Mouse (Mus musculus): Measurements from ENCODE around the gene Scn2b.

Gene Scn2b

DNA sequence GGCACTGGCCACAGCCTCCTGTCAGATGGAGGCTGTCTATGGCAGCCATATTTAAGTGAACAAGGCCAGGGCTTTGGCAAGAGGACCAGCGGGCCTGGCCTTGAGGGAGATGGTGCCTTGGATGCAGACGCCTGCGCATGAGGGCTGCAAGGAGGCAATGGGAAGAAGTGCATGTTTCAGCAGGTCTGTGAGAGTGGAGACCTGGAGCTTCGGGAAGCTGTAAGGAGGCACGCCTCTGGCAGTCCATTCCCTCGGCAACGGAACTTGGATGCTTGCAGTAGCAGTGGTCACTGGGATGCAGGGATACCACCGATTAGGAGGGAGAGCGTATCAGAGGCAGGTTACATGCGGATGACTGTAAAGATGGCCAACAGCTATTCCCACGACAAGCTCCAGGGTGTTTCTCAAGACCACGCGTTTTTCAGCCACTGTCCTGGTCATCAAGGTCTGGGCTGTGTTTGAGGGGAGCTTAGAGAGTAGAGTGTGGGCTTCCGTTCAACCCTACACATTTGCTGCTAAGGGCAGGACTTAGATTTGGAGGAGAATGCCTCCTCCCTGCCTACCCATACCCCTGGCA lies 2.5 kb downstream of the Scn2b start:
- no peak for DNase-seq (ENCODE audit: low read depth, low spot score)

DNA sequence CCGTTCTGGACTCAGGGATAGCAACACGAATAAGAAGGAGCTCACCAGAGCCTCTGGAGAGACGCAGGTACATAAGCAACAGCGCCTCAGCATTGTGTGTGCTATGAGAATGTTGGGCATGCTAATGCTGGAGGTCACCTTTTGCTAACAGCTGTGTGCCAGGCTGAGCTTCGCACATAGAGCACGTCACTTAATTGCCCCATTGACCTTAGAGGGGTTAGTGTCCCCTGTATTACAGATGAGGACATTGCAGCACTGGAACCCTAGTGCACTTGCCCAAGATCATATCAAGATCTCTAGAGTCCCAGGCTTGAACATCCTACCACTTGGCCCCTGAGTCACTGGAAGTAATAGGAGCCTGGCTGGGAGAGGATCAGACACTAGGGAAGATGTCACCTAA lies 3.0 kb downstream of the Scn2b start:
- no peak for DNase-seq (ENCODE audit: low read depth, low spot score)

DNA sequence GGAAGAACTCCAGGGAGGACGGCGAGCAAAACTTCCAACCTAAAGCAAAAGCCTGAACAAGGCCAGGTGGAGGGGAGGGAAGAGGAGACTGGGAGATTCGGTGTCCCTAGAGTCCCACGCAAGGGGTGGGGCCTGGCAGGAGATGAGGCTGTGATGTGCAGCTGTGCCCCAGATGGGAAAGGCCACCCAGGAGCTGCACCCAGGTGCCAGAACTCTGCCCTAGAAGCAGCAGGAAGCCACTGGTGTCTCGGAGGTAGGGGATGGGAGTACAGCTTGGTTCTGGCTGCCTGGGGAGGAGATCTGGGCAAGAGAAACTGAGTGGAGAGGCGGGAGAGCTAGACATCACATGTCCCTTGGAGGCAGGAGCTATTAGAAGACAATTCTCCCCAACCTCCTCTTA lies 3.4 kb downstream of the Scn2b start:
- no peak for DNase-seq (ENCODE audit: low read depth, low spot score)

DNA sequence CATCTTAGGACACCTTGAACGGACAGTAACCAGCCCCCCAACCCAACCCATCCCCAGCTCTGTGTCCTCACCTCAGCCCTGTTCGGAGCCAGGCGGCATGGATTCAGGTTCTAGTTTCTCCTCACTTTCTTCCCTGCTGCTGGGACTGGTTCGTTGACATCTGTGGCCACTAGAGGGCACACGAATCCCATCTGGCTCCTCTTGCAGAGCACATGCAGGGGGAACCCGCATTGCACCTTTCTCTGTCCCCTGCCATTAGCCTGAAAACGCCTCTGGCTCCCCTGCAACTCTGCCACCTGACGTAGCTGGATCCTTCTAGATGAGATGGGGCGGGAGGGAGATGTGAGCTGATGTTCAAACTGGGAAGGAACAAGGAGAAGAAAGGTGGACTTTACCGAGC lies 4.2 kb downstream of the Scn2b start:
- DNase-seq (ENCODE audit: low read depth, low spot score) = peak; percentile 71

DNA sequence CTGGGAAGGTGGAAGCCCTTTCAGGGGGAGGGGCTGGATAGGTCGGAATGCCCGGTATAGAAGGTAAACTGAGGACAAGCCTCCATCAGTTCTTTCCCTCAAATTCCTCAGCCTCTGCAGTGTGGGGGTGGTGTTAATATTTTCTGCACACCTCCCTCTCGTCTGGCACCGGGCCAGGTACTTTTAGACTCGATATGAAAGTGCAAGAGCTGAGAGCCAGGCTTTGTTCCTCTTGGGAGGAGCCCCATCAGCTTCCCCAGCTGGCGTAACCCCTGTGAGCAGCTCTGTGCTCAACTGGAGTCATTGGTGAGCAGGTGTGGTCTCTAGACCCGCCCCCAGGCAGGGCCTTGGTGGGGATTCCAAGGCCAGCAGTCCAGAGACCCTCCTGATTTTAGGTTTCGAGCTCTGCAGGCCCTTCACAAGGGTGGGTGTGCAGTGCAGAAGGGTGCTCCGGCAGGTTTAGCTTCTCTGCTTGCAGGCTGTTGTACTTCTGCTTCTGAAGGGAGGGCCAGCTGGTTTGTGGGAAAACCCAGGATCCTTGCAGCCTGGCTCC lies 4.7 kb downstream of the Scn2b start:
- DNase-seq (ENCODE audit: low read depth, low spot score) = no peak

DNA sequence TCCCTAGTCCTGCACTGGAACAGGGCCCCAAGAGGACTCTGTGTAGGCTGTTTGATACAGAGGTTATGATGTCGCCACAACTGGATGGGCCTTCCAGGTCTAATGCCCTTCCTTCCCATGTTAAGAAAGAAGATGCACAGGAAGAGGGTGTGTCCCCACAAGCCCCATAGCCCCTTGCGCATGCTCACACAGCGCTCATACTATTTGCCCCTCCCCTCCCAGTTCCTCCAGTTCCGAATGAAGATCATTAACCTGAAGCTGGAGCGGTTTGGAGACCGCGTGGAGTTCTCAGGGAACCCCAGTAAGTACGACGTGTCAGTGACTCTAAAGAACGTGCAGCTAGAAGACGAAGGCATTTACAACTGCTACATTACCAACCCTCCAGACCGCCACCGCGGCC lies 7.6 kb downstream of the Scn2b start:
- DNase-seq (ENCODE audit: low read depth, low spot score) = no peak

DNA sequence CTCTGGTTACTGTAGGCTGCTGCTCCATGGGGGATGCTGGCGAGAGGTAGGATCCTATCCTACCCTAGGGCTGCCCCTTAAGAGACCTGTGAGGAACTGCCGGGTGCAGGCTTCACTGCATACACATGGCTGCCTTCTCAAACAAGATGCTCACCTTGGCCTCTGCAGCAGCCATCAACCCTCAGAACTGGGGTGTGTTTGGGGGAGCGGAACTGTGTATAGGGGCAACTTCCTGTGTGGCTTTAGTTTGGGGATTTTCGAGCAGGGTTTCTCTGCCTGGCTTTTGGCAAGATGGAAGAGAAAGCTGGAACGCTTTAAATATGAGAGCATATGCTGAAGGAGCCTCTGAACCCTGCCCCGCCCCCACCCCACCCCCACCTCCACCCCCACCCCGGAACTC lies 9.4 kb downstream of the Scn2b start:
- no peak for DNase-seq (ENCODE audit: low read depth, low spot score)

DNA sequence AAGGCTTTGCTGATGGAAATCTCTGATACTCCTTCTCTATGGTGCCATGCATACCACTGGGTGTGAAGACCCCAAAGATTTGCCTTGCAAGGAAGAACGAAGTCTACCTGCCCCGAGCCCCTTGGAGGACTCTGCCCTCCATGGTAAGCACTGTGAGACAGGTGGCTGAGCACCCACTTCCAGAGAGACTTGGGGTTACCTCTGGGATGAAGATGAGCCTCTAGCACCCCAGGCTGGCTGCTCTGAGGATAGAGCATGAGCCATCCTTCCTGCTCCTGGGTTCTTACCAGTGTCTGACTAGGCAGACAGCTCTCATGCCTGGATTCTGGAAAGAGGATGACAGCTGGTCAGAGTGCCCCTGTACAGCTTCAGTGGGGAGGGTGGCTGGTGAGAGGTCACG lies 12.5 kb downstream of the Scn2b start:
- DNase-seq (ENCODE audit: low read depth, low spot score) = no peak

DNA sequence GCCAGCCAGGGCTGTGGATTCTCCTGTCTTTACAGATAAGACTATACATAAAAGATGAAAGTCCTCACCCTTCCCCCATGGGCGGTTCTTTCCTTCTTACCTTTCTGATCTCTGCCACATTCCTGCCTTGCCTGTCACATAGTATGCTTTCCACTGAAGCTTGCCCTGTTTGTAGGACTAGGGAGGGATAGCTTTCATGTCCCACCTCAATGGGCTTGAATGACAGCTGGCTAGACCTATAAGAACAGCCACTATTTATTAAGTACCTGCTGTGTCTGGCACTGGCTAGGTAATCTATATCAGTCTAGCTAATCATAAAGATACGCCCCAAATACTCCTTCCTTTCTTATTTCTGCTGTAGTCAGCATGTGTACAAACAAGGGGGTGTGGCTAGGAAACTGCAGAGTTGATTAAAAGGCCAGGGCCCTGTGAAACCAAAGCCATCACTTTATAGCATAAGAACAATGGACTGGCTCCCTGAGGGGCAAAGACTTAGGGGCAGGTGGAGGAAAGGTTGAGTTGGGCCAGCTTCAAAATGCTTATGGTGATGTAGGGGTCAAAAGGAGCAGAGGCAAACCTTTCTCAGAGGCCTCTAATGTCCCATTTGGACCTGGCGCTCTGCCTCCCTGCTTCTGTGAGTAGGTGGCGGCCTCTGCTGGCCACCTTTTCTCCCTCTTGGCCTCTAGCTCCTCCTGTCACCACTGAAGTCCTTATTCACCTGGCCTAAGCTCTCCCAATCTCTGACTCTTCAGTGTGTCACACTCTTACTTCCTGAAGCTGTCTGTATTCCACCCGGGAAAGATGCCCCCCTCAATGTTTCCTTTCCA lies 16.1 kb downstream of the Scn2b start:
- peak; percentile 42 for DNase-seq (ENCODE audit: low read depth, low spot score)

DNA sequence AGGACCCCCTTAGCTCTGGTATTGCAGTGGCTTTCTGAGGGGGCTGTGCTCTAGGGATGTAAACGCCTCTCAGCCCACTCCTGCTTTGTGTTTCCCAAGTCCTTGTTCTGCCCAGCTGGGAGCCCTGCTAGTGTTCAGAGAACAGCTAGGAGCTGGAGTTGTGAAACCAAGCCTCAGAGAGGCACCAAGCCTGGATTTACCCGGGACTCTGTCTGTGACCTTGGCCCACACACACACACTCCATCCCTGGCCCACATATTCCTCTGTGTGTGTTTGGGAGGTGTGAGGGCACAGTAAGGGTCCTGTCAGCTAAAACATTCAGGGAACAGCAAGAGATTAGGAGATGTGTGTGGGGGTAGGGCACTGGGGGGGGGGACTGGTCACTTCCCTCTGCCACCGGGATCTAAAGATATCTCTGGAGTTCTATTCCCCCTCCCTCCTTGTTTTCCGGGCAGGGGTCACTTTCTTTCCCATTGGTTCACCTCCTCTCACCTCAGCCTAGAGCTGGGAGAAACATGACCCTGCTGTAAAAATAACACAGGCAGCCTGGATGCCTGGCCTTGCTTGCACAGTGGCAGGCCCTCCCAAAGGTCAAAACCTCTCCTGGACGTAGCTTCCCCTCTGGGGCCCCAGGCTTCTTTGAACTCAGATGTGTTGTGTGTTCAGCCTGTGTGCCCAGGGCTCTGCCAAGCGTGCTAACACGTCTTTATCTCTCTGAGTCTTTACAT lies 19.0 kb downstream of the Scn2b start:
- DNase-seq (ENCODE audit: low read depth, low spot score) = no peak

DNA sequence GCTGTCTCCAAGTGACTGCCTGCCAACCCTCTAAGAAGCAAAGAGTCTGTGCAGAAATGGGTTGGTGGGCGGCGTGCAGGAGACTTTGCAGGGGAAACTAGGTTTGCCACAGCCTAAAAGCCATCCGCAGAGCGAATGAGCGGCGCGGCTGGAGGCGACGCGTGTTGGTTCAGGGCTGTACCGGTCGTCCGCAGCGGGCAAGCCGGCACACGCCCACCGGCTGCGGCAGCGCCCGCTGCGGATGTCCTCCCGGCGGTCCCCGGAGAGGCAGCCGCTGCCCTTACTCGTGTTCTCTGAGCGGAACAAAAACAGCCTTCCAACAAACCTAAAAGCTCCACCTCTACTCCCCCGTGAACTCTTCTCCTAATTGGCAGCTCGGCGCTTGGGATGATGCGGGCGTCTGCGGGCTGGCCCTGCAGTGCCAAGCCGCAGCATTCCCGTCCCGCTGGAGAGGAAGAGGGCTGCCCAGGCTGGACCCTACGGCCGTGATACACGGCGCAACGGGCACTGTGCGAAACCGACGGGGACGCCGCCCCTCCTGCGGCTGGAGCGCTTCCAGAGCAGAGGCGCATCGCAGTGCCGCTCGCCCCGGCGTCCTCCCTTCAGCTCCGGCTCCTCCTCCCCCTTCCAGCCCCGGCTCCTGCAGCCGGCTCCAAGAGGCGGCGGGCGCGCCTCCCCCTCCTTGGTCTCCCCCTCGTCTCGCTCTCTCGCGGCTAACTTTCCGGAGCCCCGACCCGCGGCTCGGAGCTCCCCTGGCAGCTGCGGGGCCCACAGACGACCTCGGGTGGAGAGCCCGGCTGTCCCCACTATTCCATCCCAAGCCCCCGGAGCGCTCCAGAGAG lies 20.8 kb downstream of the Scn2b start, which contains the start of gene Scn4b:
Gene Scn4b (plus strand): TSS at position 205 of the 842 bp plus-strand sequence.
- no peak for DNase-seq (ENCODE audit: low read depth, low spot score)

DNA sequence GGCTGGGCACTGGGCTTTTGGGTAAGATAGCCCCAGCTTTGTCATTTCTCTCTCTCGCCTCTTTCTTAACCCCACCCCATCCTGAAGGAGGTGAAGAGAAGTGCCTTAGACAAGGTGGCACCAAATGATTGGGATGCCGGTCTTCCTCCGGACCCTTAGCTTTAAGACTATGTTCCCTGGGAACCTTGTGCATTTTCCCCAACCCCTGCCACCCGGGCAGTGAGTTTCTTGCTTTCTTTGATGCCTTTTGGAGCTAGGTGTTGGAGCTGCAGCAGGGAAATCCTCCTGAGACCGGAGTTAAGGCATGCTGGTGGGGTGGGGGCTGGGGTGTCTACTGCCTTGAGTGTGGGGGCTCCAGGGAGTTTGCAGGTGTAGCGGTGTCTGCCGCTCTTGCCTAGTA lies 21.5 kb downstream of the Scn2b start:
- no peak for DNase-seq (ENCODE audit: low read depth, low spot score)

DNA sequence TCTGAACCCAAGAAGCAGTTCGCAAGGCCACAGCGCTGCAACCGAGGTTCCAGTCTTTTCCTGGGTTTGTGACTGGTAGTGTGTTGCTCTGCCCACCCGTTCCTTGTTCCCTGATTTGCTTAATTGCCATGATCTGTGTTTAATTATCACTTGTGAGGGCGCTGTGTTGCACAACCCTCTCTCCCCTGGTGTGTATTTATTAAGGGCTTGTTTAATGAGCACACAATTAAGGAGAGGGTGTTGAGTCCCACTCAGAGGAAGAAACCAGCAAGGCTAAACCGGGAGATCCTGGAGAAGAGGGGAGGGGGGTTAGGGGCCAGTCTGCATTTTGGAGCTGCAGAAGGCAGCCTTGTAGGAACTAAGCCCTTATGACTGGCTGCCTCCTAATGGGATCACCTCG lies 23.4 kb downstream of the Scn2b start:
- no peak for DNase-seq (ENCODE audit: low read depth, low spot score)

DNA sequence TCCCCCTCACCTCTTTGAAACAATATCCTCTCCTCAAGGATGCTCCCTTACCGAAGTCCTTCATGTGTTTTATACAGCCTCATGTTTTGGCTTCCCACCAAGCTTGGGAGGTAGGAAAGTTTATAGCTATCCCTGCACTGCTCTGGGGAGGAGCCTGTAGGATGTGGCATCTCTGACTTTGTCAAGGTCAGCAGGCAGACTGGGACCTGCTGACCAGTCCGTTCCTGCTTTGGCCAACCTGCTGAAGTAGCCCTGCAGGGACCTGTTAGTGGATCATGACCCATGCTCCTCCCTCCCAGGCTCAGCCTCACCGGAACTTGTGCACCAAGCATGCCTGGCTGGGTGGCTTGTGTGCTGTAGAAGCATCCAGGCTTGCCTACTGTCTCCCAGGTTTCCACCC lies 25.1 kb downstream of the Scn2b start:
- no peak for DNase-seq (ENCODE audit: low read depth, low spot score)

DNA sequence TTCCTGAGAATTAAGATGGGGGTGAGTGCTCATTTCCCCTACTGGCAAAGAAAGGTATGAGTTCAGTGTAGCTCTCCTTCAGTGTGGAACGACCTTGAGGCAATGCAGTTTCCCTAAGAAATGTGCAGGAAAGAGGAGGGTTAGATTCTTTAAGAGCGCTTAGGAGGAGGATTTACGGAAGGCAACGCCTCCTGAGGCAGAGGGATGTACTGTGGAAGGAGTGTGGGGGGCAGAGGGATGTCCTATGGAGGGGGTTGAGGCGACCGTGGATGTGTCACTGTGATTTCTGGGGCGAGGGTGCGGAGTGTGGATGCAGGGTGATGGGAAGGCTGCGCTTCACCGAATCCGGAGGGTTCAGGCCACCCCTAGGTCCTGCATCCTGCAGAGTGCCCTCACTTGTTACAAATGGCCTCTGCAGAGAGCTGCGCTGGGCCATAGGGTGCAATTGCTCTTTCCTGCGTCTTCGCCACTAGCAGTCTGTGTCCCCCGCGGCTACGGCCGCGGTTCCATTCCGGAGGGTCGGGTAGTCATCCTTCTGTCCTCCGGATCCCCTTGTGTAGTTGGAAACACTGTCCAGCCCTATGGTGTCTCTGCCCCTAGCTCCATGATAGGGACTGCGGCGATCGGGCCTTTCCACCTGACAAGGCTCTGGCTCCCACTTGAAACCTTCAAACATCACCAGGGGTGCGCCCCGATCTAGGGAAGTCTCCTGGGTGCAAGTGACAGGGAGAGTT lies 28.1 kb downstream of the Scn2b start:
- no peak for DNase-seq (ENCODE audit: low read depth, low spot score)

DNA sequence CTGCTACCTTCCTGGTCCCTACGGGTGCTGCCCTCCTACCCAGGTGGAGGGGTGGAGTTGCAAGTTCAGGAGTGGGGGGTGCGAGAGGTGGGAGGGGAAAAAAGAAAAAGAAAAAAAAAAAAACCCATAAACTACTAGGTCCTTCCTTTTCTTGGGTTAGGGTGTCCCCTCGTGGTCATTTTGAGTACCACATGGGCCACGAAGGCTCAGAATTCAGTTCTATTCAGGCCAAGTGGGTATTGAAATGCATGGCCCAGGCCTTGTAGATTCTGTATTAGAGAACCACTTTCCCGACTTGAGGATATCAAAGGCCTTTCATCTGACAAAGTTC lies 28.6 kb downstream of the Scn2b start:
- peak; percentile 56 for DNase-seq (ENCODE audit: low read depth, low spot score)

DNA sequence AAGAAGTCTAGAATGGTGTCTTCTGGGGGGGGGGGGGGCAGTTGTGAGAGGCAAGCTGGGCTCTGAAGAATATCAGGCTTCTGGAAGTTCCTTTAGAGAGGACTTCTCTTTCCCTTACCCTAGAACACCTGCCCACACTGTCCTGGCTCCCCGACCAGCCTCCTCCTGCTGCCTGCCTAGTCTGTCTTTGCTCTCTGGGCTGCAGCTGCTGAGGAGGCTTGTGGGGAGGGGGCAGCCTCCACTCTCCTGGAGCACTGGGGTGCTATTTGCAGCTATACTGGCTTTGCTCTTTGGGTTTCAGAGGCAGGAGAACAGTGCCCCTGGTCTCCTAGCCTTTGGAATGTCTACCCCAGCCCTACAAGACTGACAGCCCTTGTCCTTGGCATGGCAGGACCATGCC lies 33.4 kb downstream of the Scn2b start:
- no peak for DNase-seq (ENCODE audit: low read depth, low spot score)

DNA sequence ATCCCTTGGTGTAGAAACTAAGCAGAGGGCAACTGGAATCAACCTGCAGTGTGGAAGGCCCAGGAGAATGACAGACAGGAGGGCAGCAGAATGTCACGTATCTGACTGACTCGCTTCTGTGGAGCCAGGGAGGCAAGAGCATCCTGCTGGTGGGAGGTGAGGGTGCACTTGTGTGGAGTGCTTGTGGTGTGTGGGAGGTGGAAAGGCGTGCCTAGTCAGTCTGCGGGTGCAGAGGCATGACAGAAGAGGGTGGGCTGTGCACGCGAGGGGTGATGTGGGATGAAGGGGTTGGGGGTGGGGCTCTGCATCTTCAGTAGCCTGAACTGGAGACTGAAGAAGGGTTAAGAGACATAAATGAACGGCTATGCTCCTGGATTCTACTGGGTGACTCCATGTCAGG lies 35.8 kb downstream of the Scn2b start:
- DNase-seq (ENCODE audit: low read depth, low spot score) = no peak

DNA sequence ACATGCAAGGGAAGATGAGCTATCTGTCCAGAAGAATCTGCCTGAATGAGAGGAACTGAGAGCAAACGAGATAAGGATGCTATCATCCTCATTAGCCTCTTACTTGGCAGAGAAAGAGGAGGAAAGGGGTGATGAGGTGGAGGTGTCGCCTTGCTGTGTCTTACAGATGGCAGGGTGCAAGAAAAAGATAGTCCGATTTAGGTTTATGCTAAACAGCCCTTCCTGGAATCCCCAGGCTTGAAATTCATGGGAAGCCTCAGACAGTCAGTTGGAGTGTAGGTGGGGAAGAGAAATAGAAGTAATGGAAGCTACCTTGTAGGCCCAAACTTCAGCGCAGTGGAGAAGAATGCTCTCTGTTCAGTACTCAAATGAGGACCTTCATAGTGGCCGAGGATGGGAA lies 50.3 kb downstream of the Scn2b start:
- no peak for DNase-seq (ENCODE audit: low read depth, low spot score)

DNA sequence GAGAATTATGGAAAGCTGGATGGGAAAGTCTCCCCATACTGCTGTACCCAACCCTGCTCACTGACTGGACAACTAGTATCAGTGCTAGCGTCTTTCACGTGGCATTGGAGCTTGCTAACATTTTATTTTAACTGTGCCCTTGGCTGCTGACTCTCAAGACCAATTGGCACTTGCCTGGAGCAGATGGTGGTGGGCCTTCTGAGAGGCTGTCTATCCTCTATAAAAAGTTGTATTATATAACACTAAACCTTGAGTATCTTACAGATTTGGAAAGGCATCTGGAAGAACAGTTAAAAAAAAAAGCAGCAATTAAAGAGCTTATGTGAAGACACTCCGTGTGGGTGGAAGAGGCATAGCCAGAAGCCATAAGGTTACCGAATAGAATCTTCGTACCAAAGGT lies 52.6 kb downstream of the Scn2b start:
- no peak for DNase-seq (ENCODE audit: low read depth, low spot score)

DNA sequence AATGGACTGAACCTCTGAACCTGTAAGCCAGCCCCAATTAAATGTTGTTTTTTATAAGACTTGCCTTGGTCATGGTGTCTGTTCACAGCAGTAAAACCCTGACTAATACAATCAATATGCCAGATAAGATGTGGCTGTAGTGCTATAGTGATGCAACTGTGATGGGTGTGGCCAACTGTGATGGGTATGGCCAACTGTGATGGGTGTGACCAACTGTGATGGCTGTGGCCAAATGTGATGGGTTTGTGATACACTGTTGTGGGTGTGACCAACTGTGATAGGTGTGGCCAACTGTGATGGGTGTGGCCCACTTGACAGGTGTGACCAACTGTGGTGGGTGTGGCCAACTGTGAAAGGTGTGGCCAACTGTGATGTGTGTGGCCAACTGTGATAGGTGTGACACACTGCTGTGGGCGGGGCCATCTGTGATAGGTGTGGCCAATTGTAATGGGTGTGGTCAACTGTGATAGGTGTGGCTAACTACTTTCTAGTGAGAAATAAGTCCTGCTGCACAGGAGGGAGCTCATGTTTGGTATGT lies 53.6 kb downstream of the Scn2b start:
- DNase-seq (ENCODE audit: low read depth, low spot score) = no peak
